Mouse (Mus musculus): ENCODE results near the gene Mical3. TPM values are rescaled to one million over a fixed set of nuclear protein-coding genes. Genes with fewer than 3 reads are reported as not detected.
"Not testable (repeated sequence)": the region's sequence is repeated elsewhere in the genome, so short reads cannot be mapped to it uniquely, and the experiment has no call there.

The Mical3 gene
- polyA plus RNA-seq, 1 experiment from 2014 or later = 12.9 TPM

DNA sequence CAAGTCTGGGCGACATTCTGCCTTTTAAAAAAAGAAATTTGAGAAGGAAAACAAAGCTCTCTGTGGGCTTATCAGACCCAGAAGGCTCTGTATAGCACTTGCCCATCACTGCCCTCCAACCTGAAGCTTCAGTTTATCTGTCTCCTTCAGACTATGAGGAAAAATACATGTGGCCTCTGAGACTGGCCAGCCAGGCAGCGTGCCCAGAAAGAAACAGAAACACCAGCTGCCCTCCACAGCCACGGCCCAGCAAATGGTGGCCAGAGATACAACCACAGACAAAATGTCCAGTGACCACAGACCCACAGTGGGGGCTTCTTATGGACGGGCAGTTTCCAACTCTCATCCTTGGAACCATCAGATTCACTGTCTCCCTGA lies 216.3 kb downstream of the Mical3 start:
- Histone ChIP-seq H3K27me3 (replicated peaks; ENCODE audit: control insufficient read depth, insufficient read depth, low read length) (no peaks in the 10 kb centered on the region), H3K9ac (ENCODE audit: low read length) (no peak overlapping the region), H3K4me3 (ENCODE audit: low read depth, low read length) (no peak overlapping the region), H3K27ac (ENCODE audit: low read depth) (no peak overlapping the region), H3K36me3 (ENCODE audit: control insufficient read depth, insufficient read depth, low read length) (no peaks in the 10 kb centered on the region), H3K4me2 (ENCODE audit: low read length) (no peak overlapping the region), H3K4me1 (replicated peaks; ENCODE audit: control insufficient read depth, insufficient read depth, low read length) (no peaks in the 10 kb centered on the region; the same call in 1 of the 2 replicates), H3K9me3 (ENCODE audit: control insufficient read depth, low read length) (no peaks in the 10 kb centered on the region)
- ATAC-seq (replicated peaks; ENCODE audit: low FRiP score, low TSS enrichment, low read depth) (no peak), DNase-seq (ENCODE audit: low spot score) (no peak)
- WGBS = 83% methylated on average over 4 of the region's 4 CpGs

DNA sequence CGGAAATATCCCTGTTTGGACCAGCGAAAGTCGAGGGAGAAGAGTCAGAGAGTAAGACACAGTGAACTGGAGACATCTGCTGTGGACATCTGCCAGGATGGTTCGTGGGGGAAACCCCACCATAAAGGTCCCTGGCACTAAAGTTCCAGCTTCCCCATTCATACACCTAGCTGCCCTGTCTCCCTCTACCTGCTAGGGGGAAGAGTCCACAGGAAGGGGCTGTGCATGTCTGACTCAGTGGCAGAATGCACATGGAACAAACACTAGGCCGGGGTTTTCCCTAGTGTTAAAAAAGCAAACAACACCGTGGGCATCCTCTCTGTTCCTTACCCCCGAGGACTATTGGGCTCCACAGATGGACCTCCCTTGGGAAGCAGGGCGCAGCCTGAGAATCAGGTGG lies 217.0 kb downstream of the Mical3 start:
- DNase-seq (ENCODE audit: low spot score) (no peak), ATAC-seq (replicated peaks; ENCODE audit: low FRiP score, low TSS enrichment, low read depth) (no peak)
- Histone ChIP-seq H3K4me2 (ENCODE audit: low read length) (no peak overlapping the region), H3K27ac (ENCODE audit: low read depth) (no peak overlapping the region), H3K27me3 (replicated peaks; ENCODE audit: control insufficient read depth, insufficient read depth, low read length) (no peaks in the 10 kb centered on the region), H3K9me3 (ENCODE audit: control insufficient read depth, low read length) (no peaks in the 10 kb centered on the region), H3K4me1 (replicated peaks; ENCODE audit: control insufficient read depth, insufficient read depth, low read length) (no peaks in the 10 kb centered on the region; the same call in 1 of the 2 replicates), H3K36me3 (ENCODE audit: control insufficient read depth, insufficient read depth, low read length) (no peaks in the 10 kb centered on the region), H3K9ac (ENCODE audit: low read length) (no peak overlapping the region), H3K4me3 (ENCODE audit: low read depth, low read length) (no peak overlapping the region)
- 87% methylated on average over 8 of the region's 8 CpGs for WGBS

DNA sequence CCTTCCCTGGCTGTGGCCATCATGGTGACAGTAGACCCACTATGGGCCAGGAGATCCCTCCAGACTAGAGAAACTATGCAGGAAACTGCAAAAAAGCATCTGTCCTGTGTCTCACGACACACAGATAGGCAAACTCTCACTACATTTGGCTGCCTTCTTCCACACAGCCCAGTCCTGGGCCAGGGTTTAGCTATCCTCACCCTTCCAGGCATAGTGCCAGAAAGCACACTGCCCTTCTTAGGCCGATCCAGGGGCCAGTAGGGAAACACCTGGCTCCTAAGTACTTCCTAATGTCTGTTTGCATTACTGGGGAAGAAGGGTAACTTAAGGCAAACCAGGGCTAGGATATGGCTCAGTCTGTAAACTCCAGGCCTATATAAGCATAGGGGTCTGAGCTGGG lies 217.9 kb downstream of the Mical3 start:
- ATAC-seq (replicated peaks; ENCODE audit: low FRiP score, low TSS enrichment, low read depth) = no peak
- 33% methylated on average over 2 of the region's 2 CpGs for WGBS
- no peak overlapping the region for H3K27ac ChIP-seq (ENCODE audit: low read depth)
- H3K27me3 ChIP-seq (replicated peaks; ENCODE audit: control insufficient read depth, insufficient read depth, low read length) = no peaks in the 10 kb centered on the region
- no peak for DNase-seq (ENCODE audit: low spot score)
- no peak overlapping the region for H3K4me3 ChIP-seq (ENCODE audit: low read depth, low read length)
- no peaks in the 10 kb centered on the region for H3K9me3 ChIP-seq (ENCODE audit: control insufficient read depth, low read length)
- H3K4me1 ChIP-seq (replicated peaks; ENCODE audit: control insufficient read depth, insufficient read depth, low read length) = no peaks in the 10 kb centered on the region; the same call in 1 of the 2 replicates
- no peak overlapping the region for H3K9ac ChIP-seq (ENCODE audit: low read length)
- H3K4me2 ChIP-seq (ENCODE audit: low read length) = no peak overlapping the region
- no peaks in the 10 kb centered on the region for H3K36me3 ChIP-seq (ENCODE audit: control insufficient read depth, insufficient read depth, low read length)

DNA sequence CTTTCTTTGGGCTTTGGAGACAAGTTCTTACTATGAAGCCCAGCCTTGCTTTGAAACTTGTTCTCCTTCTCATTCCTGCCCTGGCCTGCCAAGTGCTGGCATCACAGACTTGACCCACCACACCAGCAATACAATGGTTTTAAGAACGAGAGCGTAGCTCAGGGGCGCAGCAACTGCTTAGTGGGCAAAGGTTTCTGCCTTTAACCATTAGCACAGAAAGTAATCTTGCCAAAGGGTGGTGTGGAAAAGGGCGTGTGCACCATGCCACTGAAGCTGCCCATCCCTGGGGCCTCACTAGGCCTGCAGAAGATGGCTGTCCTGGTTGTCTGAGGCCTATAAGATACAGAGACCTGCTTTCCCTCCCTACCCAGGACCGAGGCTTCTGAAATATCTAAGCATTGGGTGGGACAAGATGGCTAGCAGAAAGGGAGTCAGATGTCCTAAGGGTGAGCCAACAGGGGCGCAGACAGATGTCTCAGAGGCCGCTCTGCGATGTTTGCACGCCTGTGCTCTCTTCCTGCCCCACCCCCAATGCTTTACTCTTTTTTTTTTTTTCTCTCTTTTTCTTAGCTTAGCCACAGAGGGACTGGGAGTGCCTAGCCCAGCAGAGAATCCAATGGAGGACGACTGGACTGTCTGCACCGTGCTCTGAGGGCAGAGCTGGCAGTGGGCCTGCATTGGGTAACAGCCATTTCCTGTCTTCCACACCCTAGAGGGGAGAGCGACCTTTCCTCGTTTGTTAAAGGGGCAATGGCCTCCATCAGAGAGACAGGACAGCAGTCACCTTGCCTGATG lies 219.4 kb downstream of the Mical3 start:
- no peaks in the 10 kb centered on the region for H3K27me3 ChIP-seq (replicated peaks; ENCODE audit: control insufficient read depth, insufficient read depth, low read length)
- 68% methylated on average over 13 of the region's 13 CpGs for WGBS
- no peak for ATAC-seq (replicated peaks; ENCODE audit: low FRiP score, low TSS enrichment, low read depth)

DNA sequence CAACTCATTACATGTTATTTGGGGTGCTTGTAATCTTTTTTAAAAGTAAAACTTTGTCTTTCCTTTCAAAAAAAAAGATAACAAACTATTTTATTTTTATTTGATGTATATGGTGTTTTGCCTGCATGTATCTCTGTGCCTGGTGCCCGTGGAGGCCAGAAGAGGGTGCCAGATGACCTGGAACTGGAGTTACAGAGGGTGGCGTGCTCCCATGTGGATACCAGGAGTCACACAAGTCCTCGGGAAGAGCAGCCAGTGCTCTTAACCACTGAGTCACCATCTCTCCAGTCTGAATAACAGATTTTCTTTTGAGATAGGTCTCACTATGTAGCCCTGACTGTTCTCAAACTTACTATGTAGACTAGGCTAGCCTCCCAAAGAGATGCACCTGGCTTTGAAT lies 221.3 kb downstream of the Mical3 start:
- no peaks in the 10 kb centered on the region for H3K36me3 ChIP-seq (ENCODE audit: control insufficient read depth, insufficient read depth, low read length)
- 87% methylated on average over 3 of the region's 3 CpGs for WGBS
- H3K9me3 ChIP-seq (ENCODE audit: control insufficient read depth, low read length) = no peaks in the 10 kb centered on the region
- H3K4me2 ChIP-seq (ENCODE audit: low read length) = no peak overlapping the region
- H3K4me1 ChIP-seq (replicated peaks; ENCODE audit: control insufficient read depth, insufficient read depth, low read length) = no peaks in the 10 kb centered on the region
- H3K27ac ChIP-seq (ENCODE audit: low read depth) = no peak overlapping the region
- no peak overlapping the region for H3K9ac ChIP-seq (ENCODE audit: low read length)
- no peaks in the 10 kb centered on the region for H3K27me3 ChIP-seq (replicated peaks; ENCODE audit: control insufficient read depth, insufficient read depth, low read length)
- DNase-seq (ENCODE audit: low spot score) (no peak), ATAC-seq (replicated peaks; ENCODE audit: low FRiP score, low TSS enrichment, low read depth) (no peak)
- no peak overlapping the region for H3K4me3 ChIP-seq (ENCODE audit: low read depth, low read length)

More for the DNA sequence above, 219.4 kb downstream of the Mical3 start:
- Histone ChIP-seq H3K27ac (ENCODE audit: low read depth) (no peak overlapping the region), H3K4me1 (replicated peaks; ENCODE audit: control insufficient read depth, insufficient read depth, low read length) (no peaks in the 10 kb centered on the region), H3K36me3 (ENCODE audit: control insufficient read depth, insufficient read depth, low read length) (no peaks in the 10 kb centered on the region), H3K9me3 (ENCODE audit: control insufficient read depth, low read length) (no peaks in the 10 kb centered on the region), H3K9ac (ENCODE audit: low read length) (no peak overlapping the region), H3K4me2 (ENCODE audit: low read length) (no peak overlapping the region), H3K4me3 (ENCODE audit: low read depth, low read length) (no peak overlapping the region)
- no peak for DNase-seq (ENCODE audit: low spot score)

DNA sequence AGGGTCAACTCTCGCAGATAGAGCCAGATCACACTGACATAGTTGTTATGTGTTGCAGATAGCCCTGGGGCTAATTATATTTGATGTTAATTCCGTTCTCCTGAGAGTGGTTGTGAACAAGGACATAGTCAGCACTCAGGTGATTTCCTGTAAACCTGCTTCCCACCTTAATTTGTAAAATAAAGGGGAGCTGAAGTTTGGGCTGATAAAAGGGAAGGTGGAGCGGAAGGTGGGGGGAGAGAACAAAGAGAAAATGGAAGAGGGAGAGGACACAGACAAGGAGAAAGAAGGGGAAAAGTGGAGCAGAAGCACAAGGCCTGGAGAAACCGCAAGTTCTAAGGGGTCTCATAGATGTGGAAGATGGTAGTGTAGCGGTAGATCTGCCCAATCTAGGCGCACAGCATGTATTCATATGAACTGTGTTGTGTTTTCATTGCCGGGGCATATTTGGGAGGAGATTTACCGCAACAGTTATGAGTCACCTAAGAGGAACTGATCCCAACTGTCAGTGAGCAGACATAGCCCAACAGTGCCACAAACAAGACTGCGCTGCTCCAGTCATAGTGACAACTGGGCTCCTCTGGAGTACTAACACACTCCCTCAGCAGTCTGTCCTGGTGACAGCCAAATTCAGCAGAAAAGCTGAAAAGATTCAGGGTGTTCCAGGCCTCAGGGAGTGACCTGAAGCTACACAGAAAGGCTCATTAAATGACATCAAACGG lies 222.8 kb downstream of the Mical3 start:
- H3K4me2 ChIP-seq (ENCODE audit: low read length); ATAC-seq (replicated peaks; ENCODE audit: low FRiP score, low TSS enrichment, low read depth); H3K9me3 ChIP-seq (ENCODE audit: control insufficient read depth, low read length); DNase-seq (ENCODE audit: low spot score); H3K36me3 ChIP-seq (ENCODE audit: control insufficient read depth, insufficient read depth, low read length); H3K4me1 ChIP-seq (replicated peaks; ENCODE audit: control insufficient read depth, insufficient read depth, low read length); H3K9ac ChIP-seq (ENCODE audit: low read length); H3K27ac ChIP-seq (ENCODE audit: low read depth); H3K4me3 ChIP-seq (ENCODE audit: low read depth, low read length); H3K27me3 ChIP-seq (replicated peaks; ENCODE audit: control insufficient read depth, insufficient read depth, low read length): not testable (repeated sequence)
- 85% methylated on average over 9 of the region's 10 CpGs for WGBS

DNA sequence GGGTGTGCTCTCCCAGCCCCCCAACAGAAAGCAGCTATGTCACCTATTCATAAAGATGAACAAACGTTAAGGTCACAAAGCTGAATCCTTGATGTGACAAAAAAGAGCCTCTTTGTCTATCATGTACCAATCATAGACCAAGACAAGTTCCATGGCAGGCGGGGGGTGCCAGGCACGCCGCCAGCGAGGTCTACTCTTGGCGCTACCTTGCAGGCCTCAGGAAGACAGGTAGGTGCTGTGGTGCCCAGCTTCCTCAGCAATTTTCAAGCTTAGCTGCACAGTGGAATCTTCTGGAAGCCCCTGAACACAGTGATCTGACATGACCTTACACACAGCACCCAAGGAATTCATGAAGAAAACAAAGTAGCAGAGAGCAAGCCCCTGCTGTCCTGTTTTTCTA lies 224.3 kb downstream of the Mical3 start:
- Histone ChIP-seq H3K4me2 (ENCODE audit: low read length) (no peak overlapping the region), H3K36me3 (ENCODE audit: control insufficient read depth, insufficient read depth, low read length) (no peaks in the 10 kb centered on the region), H3K9ac (ENCODE audit: low read length) (no peak overlapping the region), H3K27ac (ENCODE audit: low read depth) (no peak overlapping the region), H3K27me3 (replicated peaks; ENCODE audit: control insufficient read depth, insufficient read depth, low read length) (no peaks in the 10 kb centered on the region), H3K4me1 (replicated peaks; ENCODE audit: control insufficient read depth, insufficient read depth, low read length) (no peaks in the 10 kb centered on the region), H3K9me3 (ENCODE audit: control insufficient read depth, low read length) (no peaks in the 10 kb centered on the region), H3K4me3 (ENCODE audit: low read depth, low read length) (no peak overlapping the region)
- WGBS = 95% methylated on average over 6 of the region's 6 CpGs
- no peak for ATAC-seq (replicated peaks; ENCODE audit: low FRiP score, low TSS enrichment, low read depth)
- no peak for DNase-seq (ENCODE audit: low spot score)

DNA sequence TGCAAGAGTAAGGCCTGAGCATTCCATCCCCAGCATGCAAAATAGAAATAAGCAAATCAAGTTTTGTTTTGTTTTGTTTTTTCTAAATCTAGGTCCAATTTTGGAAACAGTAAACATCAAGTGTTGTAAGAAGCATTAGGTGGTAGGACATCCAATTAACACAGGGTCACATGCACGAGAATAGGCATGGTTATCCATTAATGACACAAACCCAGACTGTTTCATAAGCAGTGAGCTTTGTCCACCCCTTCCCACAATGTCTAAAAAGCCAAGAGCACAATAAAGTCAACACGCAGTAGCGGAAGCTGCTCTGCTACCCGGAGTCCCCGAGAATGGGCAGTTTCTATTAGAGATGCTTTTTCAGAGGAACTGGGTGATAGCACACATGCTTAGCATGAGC lies 225.7 kb downstream of the Mical3 start:
- Histone ChIP-seq H3K4me1 (replicated peaks; ENCODE audit: control insufficient read depth, insufficient read depth, low read length) (no peaks in the 10 kb centered on the region), H3K27ac (ENCODE audit: low read depth) (no peak overlapping the region), H3K9ac (ENCODE audit: low read length) (no peak overlapping the region), H3K4me3 (ENCODE audit: low read depth, low read length) (no peak overlapping the region), H3K4me2 (ENCODE audit: low read length) (no peak overlapping the region), H3K9me3 (ENCODE audit: control insufficient read depth, low read length) (no peaks in the 10 kb centered on the region), H3K36me3 (ENCODE audit: control insufficient read depth, insufficient read depth, low read length) (no peaks in the 10 kb centered on the region), H3K27me3 (replicated peaks; ENCODE audit: control insufficient read depth, insufficient read depth, low read length) (no peaks in the 10 kb centered on the region)
- 82% methylated on average over 5 of the region's 5 CpGs for WGBS
- DNase-seq (ENCODE audit: low spot score) (no peak), ATAC-seq (replicated peaks; ENCODE audit: low FRiP score, low TSS enrichment, low read depth) (no peak)

DNA sequence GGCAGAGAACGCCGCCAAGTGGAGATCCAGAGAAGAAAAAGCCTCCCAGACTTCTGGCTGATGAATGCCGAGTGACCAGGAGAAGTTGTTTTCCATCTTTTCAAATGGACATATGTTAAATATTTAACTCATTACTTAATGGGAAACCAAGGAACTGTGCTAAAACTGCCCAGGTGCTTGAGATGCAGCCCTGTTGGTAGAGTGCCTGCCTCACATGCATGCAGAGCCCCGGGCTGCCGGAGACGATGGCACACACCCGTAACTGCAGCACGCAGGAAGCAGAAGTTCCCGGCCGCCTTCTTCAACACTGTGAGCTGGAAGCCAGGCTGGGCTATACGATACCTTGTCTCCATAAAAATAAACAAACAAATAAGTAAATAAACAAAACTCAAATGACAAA lies 226.8 kb downstream of the Mical3 start:
- H3K27me3 ChIP-seq (replicated peaks; ENCODE audit: control insufficient read depth, insufficient read depth, low read length) = no peaks in the 10 kb centered on the region
- no peak overlapping the region for H3K27ac ChIP-seq (ENCODE audit: low read depth)
- DNase-seq (ENCODE audit: low spot score) (no peak), ATAC-seq (replicated peaks; ENCODE audit: low FRiP score, low TSS enrichment, low read depth) (no peak)
- 83% methylated on average over 11 of the region's 11 CpGs for WGBS
- no peak overlapping the region for H3K9ac ChIP-seq (ENCODE audit: low read length)
- no peak overlapping the region for H3K4me2 ChIP-seq (ENCODE audit: low read length)
- no peaks in the 10 kb centered on the region for H3K4me1 ChIP-seq (replicated peaks; ENCODE audit: control insufficient read depth, insufficient read depth, low read length)
- no peak overlapping the region for H3K4me3 ChIP-seq (ENCODE audit: low read depth, low read length)
- H3K9me3 ChIP-seq (ENCODE audit: control insufficient read depth, low read length) = no peaks in the 10 kb centered on the region
- H3K36me3 ChIP-seq (ENCODE audit: control insufficient read depth, insufficient read depth, low read length) = no peaks in the 10 kb centered on the region
